Mouse (Mus musculus) neural tube, embryonic 14.5 days (tissue): ENCODE measurements around the gene Fbxo6. TPM values are rescaled to one million over a fixed set of nuclear protein-coding genes. Genes with fewer than 3 reads are reported as not detected.
"Not testable (repeated sequence)": the region's sequence is repeated elsewhere in the genome, so short reads cannot be mapped to it uniquely, and the experiment has no call there.

Source experiments
- ATAC-seq: fragments of 200-750 bp; cut with Nextera tagmentation; 2 replicates; pipeline ENCODE4 v1.8.0; 2017; ENCODE audit warnings: low read depth, mild to moderate bottlenecking, moderate TSS enrichment, moderate library complexity
- H3K27ac ChIP-seq: fragments of 300-500 bp; sonication (generic); 2 replicates; pipeline ENCODE4 v1.5.1; 2014; ENCODE audit warnings: low read depth, mild to moderate bottlenecking, control low read depth, low read length, moderate library complexity, mixed read lengths
- H3K27me3 ChIP-seq: fragments of 300-500 bp; sonication (generic); 2 replicates; pipeline ENCODE4 v1.6.1; 2014; ENCODE audit warnings: low read length; ENCODE audit not compliant: control insufficient read depth, insufficient read depth
- H3K36me3 ChIP-seq: fragments of 300-500 bp; sonication (generic); 2 replicates; pipeline ENCODE4 v1.6.1; 2014; ENCODE audit warnings: low read length, mixed read lengths; ENCODE audit not compliant: control insufficient read depth, insufficient read depth
- H3K4me1 ChIP-seq: fragments of 300-500 bp; sonication (generic); 2 replicates; pipeline ENCODE4 v1.6.1; 2014; ENCODE audit warnings: low read length; ENCODE audit not compliant: control insufficient read depth, insufficient read depth
- H3K4me2 ChIP-seq: fragments of 300-500 bp; sonication (generic); 2 replicates; pipeline ENCODE4 v1.6.1; 2014; ENCODE audit warnings: mild to moderate bottlenecking, low read depth, low read length, control low read depth
- H3K4me3 ChIP-seq: fragments of 300-500 bp; sonication (generic); 2 replicates; pipeline ENCODE4 v1.5.1; 2014; ENCODE audit warnings: low read depth, low read length, control low read depth, mixed read lengths
- H3K9ac ChIP-seq: fragments of 300-500 bp; sonication (generic); replicated peaks from 2 replicates; pipeline ENCODE4 v1.6.1; 2014; ENCODE audit warnings: low read depth, mild to moderate bottlenecking, control low read depth, low read length, mixed read lengths
- H3K9me3 ChIP-seq: fragments of 300-500 bp; sonication (generic); 2 replicates; pipeline ENCODE4 v1.6.1; 2016; ENCODE audit warnings: low read length; ENCODE audit not compliant: control insufficient read depth
- WGBS: fragments of 180-500 bp; shearing (Covaris S2); extraction: QIAGEN DNeasy Blood & Tissue Kit; methylation state at CpG from one replicate; pipeline ENCODE4 v1.1.7; 2014; 5-methylcytosine and 5-hydroxymethylcytosine counted together
- polyA plus RNA-seq: library from polyadenylated mRNA; unstranded; fragments of >200 nt; fragmentation: Nextera tagmentation; extraction: Ambion mirVana; gene quantifications from 2 replicates; pipeline ENCODE4 v1.2.1, GENCODE M21; 2014

Gene Fbxo6
- polyA plus RNA-seq: 18.0 and 19.7 TPM in 2 replicates

DNA sequence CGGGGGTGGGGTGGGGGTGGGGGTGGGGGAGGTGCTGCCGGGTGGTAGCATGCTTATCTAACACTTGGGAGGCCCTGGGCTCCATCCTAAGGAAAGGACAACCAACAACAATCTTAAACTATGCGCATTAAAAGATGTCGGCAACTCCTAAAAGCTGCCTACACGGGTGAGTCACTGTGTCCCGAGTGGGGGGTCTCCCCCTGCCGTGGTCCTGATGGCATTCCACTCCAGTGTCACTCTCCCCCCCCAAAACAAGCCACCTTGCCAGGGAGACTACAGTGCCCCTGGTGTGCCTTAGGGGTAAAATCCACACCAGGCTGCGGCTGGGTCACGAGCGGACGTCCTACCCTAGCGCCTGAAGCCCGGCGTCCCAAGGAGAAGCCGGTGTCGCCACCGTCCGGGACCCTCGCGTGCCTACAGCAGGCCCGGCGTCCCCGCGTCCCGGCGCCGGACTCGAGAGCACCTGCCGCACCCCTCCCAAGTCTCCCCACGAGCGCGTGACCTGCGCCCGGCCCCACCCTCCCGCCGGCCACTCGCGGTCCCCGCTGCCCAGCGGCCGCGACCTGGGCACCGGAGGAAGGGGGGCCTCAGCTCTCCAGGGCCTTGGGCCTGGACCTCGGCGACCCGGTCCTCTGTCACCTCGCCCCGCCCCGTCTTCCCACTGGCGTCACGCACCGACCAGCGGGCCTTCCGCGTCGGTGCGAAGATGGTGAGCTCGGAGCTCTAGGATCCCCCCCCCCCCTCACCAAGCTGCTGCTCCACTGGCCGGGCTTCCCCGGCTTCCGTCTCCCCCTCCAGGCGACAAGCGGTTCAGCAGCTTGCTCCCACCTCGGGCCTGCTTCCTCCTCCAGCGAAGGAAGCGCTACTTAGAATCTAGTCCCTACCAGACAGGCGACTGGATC, at the start of gene Fbxo6:
Fbxo6 (minus strand) TSS at position 874 of the 902 bp plus-strand sequence.
- Histone ChIP-seq H3K9me3 (no peaks in the 10 kb centered on the region), H3K4me2 (peak within 1 kb of the TSS; percentile 89), H3K27ac (peak within 1 kb of the TSS; percentile 90), H3K36me3 (peaks cover 30% of the 10 kb centered on the region), H3K4me1 (no peaks in the 10 kb centered on the region; the same call in 1 of the 2 replicates), H3K9ac (peak within 1 kb of the TSS; percentile 76), H3K27me3 (no peaks in the 10 kb centered on the region), H3K4me3 (peak within 1 kb of the TSS; percentile 52)
- WGBS: 1% methylated on average over 49 of the region's 67 CpGs
- peak; percentile 89 for ATAC-seq

DNA sequence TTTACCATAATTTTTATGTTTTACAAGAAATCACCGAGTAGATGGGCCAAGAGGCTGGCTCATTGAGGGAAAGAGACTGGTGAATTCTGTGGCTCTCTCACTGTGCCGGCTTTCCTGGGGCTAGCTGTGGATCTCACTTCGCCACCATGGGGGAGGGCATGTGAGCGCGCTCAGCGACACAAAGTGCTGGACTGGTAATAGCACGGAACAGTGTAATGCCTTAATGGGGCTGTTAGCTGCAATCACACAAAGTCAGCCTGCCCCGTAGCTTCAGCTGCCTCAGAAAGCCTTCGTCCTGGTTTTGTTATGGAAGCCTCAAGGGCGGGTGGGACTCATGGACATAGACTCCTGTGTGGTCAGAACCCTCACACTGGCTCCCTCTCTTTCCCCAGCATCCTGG, 46.8 kb upstream of the Fbxo6 start:
- H3K9me3 ChIP-seq: no peaks in the 10 kb centered on the region
- no peak overlapping the region for H3K4me3 ChIP-seq
- no peak overlapping the region for H3K9ac ChIP-seq
- H3K4me1 ChIP-seq: no peaks in the 10 kb centered on the region; the same call in 1 of the 2 replicates
- no peak overlapping the region for H3K27ac ChIP-seq
- 0 out of 2 replicates have a peak overlapping the region, but pooled peaks have one; percentile 11 for H3K4me2 ChIP-seq
- no peaks in the 10 kb centered on the region for H3K36me3 ChIP-seq
- peak; percentile 60; the same call in 1 of the 2 replicates for ATAC-seq
- WGBS: 15% methylated on average over 10 of the region's 10 CpGs
- no peaks in the 10 kb centered on the region for H3K27me3 ChIP-seq

DNA sequence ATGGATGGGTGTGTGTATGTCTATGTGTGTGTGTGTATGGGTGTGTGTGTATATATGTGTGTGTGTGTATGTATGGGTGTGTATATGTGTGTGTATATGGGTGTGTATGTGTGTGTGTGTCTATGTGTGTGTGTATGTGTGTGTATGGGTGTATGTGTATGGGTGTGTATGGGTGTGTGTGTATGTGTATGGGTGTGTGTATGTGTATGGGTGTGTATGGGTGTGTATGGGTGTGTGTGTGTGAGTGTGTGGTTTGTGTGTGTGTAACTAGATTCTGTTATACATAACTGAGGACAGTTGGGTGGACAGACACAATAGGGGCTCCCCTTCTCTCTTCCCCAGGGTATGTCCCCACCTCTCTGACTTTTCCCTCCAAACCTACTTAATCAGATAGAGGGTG, 42.5 kb upstream of the Fbxo6 start:
- Histone ChIP-seq H3K9ac (no peak overlapping the region), H3K4me1 (no peaks in the 10 kb centered on the region; the same call in 1 of the 2 replicates), H3K4me2 (no peak overlapping the region), H3K27ac (no peak overlapping the region), H3K27me3 (no peaks in the 10 kb centered on the region), H3K36me3 (no peaks in the 10 kb centered on the region), H3K9me3 (no peaks in the 10 kb centered on the region), H3K4me3 (no peak overlapping the region)
- ATAC-seq: no peak

DNA sequence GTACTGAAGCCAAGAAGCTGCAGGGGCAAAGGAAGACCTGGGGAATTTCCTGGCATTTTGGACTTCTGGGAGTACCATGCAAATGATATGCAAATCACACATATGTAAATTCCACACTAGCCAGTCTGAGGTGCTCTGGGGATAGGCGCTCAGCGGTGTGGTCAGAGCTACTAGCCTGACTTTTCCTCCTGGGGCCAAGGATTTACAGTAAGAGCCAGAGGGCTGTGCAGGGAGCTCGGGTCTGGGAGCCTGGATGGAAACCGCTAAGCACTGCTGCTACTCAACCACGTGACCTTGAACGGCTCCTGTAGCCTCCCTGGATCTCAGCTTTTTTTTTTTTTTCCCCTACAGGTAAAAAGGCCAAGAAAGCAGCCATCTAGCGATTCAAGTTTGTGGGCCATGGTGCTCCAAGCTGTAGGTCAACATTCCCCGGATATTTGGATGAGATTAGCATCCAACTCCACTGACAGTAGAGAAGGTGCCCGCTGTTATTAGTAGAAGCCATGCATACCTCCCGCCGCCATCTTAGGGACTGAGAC, 40.8 kb upstream of the Fbxo6 start:
- Histone ChIP-seq H3K9ac (no peak overlapping the region), H3K4me2 (no peak overlapping the region), H3K36me3 (no peaks in the 10 kb centered on the region), H3K27me3 (no peaks in the 10 kb centered on the region), H3K9me3 (no peaks in the 10 kb centered on the region), H3K4me3 (no peak overlapping the region), H3K4me1 (no peaks in the 10 kb centered on the region), H3K27ac (no peak overlapping the region)
- 32% methylated on average over 11 of the region's 11 CpGs for WGBS
- no peak; the same call in 1 of the 2 replicates for ATAC-seq

DNA sequence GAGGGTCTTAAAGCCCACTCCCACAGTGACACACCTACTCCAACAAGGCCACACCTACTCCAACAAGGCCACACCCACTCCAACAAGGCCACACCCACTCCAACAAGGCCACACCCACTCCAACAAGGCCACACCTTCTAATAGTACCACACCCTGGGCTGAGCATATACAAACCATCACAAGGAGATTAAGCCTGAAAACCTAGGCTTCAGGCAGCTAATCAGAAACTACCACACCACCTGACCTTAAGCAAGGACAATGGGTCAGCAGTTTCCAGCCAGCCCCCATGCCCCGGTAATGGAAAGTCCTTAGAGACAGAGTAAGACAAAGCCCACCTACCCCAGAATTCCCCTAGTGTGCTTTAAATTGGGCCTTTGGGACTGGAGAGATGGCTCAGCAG, 36.8 kb upstream of the Fbxo6 start:
- 97% methylated on average over 1 of the region's 1 CpGs for WGBS
- not testable (repeated sequence) for H3K9ac ChIP-seq, H3K27ac ChIP-seq, H3K4me3 ChIP-seq, ATAC-seq, H3K36me3 ChIP-seq, H3K9me3 ChIP-seq, H3K4me1 ChIP-seq, H3K4me2 ChIP-seq, H3K27me3 ChIP-seq

DNA sequence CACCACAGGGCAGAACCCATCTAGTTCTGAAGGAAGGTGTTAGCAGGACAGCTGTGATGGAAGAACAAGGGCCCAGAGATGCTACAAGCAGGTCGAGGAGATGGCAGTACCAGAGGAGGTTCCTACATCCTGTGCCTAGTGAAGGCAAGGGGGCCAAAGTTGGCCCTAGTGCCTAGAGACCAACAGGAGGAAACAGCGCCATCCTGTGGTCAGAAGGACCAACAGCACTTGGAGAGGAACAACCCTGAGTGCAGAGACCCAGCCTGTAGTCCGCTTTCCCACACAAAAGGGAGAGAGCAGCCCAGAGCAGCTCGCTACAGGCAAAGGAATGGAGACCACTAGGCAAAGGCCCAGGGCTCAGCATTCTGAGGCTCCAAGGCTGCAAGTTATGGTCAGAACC, 33.9 kb upstream of the Fbxo6 start:
- H3K9ac ChIP-seq: no peak overlapping the region
- no peaks in the 10 kb centered on the region for H3K27me3 ChIP-seq
- no peak overlapping the region for H3K27ac ChIP-seq
- no peak overlapping the region for H3K4me3 ChIP-seq
- no peaks in the 10 kb centered on the region for H3K36me3 ChIP-seq
- ATAC-seq: no peak
- WGBS: 69% methylated on average over 4 of the region's 4 CpGs
- H3K4me1 ChIP-seq: no peaks in the 10 kb centered on the region
- H3K9me3 ChIP-seq: no peaks in the 10 kb centered on the region
- H3K4me2 ChIP-seq: no peak overlapping the region

DNA sequence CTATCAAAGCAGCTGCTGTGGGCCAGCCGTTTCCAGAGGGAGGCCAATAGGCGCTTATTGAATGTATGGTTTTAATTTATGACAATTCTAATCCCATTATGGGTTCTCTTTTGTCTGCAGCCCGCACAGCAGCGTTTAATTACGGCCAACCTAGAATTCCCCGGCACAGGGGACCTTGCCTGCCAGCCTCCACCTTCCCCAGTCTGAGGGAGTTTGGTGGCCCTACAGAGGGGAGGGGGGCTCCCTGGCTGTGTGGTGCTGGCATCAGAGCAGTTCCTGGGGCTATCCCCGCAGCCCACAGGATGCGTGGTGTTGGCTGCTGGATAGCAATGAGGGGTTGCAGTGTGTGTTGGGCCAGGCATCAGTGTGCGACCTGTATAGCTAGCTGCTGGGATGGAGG, 32.6 kb upstream of the Fbxo6 start:
- Histone ChIP-seq H3K36me3 (no peaks in the 10 kb centered on the region), H3K27ac (no peak overlapping the region), H3K4me1 (no peaks in the 10 kb centered on the region), H3K27me3 (no peaks in the 10 kb centered on the region), H3K4me2 (no peak overlapping the region), H3K9ac (no peak overlapping the region), H3K9me3 (no peaks in the 10 kb centered on the region), H3K4me3 (no peak overlapping the region)
- ATAC-seq: peak; percentile 27; the same call in 1 of the 2 replicates
- 26% methylated on average over 9 of the region's 9 CpGs for WGBS

DNA sequence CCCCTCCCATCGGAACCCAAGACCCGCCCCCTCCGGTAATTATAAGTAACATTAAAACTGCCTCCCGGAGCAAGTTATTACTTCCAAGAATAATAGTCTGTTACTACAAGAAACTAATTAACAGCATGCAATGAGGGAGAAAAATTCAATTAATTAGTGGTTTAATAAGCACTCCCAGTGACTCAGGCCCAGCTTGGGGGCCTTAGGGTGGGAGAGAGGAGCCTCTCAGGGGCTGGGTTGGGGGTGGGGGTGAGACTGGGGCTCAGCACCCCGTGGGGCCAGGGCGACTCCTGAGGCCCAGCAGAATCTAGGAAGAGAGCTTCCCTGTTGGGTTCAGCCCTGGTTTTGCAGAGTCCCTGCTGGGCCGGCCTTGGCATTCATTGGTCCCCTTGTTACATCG, 30.4 kb upstream of the Fbxo6 start:
- Histone ChIP-seq H3K9me3 (no peaks in the 10 kb centered on the region), H3K4me2 (no peak overlapping the region), H3K4me1 (no peaks in the 10 kb centered on the region), H3K27ac (no peak overlapping the region), H3K9ac (no peak overlapping the region), H3K36me3 (no peaks in the 10 kb centered on the region), H3K4me3 (no peak overlapping the region), H3K27me3 (no peaks in the 10 kb centered on the region)
- WGBS: 35% methylated on average over 8 of the region's 8 CpGs
- 0 out of 2 replicates have a peak, but pooled peaks have one; percentile 38 for ATAC-seq

DNA sequence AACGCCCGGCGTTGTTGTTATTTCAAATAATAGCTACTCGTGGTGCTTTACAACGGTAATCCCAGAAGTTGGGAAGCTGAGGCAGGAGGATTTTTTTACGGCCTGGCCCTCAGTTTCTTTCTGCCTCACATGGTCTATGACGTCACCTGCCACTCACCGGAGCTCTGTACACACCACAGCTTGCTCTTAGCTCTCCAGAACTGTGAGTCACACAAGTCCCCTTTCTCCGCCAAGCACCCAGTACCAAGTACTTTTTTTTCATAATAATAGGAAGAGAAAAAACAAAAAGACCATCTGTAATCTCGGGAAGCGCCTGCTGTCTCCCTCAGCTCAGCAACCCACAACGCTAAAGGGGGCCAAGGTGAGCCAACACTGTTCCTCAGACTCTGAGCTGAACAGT, 29.5 kb upstream of the Fbxo6 start:
- Histone ChIP-seq H3K27me3 (no peaks in the 10 kb centered on the region), H3K9ac (no peak overlapping the region), H3K4me1 (no peaks in the 10 kb centered on the region), H3K36me3 (no peaks in the 10 kb centered on the region), H3K9me3 (no peaks in the 10 kb centered on the region), H3K27ac (no peak overlapping the region), H3K4me2 (no peak overlapping the region), H3K4me3 (no peak overlapping the region)
- 90% methylated on average over 12 of the region's 12 CpGs for WGBS
- ATAC-seq: no peak
